Mouse (Mus musculus) ES-E14 (cell line): ENCODE data around the gene Nrxn3. TPM values are rescaled to one million over a fixed set of nuclear protein-coding genes. Genes with fewer than 3 reads are reported as not detected.

Experiments
- DNase-seq: peaks from one replicate; pipeline ENCODE4 v3.0.0-alpha.2; 2013; ENCODE audit warnings: low read depth, low spot score
- H3K27ac ChIP-seq: 2 replicates; pipeline ENCODE4 v1.5.1; 2012; ENCODE audit warnings: low read depth, mild to moderate bottlenecking, low read length, moderate library complexity, mixed read lengths; ENCODE audit not compliant: poor library complexity, insufficient read depth, severe bottlenecking
- H3K36me3 ChIP-seq: 2 replicates; pipeline ENCODE4 v1.6.1; 2012; ENCODE audit warnings: mild to moderate bottlenecking, low read length, moderate library complexity, mixed read lengths; ENCODE audit not compliant: control insufficient read depth, poor library complexity, insufficient read depth, severe bottlenecking
- H3K4me1 ChIP-seq, 2 experiments: fragments of 150-350 bp in 1 of 2; sonication (generic) in 1 of 2; 2 replicates each; pipeline ENCODE4 v1.6.1; 2012; ENCODE audit warnings: low read length in 2 of 2, mild to moderate bottlenecking in 1 of 2, mixed read lengths in 1 of 2; ENCODE audit not compliant: control insufficient read depth in 2 of 2, insufficient read depth in 2 of 2, poor library complexity in 1 of 2
- H3K4me3 ChIP-seq, 2 experiments: fragments of 150-350 bp in 1 of 2; sonication (generic) in 1 of 2; 2 replicates each; pipeline ENCODE4 v1.5.1; 2012; ENCODE audit warnings: low read length in 2 of 2, low read depth in 1 of 2, mild to moderate bottlenecking in 1 of 2, mixed read lengths in 1 of 2; ENCODE audit not compliant: insufficient read depth in 1 of 2, poor library complexity in 1 of 2, severe bottlenecking in 1 of 2
- H3K9ac ChIP-seq: 2 replicates; pipeline ENCODE4 v1.6.1; 2012; ENCODE audit warnings: low read depth, mild to moderate bottlenecking, low read length, mixed read lengths; ENCODE audit not compliant: poor library complexity, insufficient read depth, severe bottlenecking
- H3K9me3 ChIP-seq: fragments of 150-350 bp; sonication (generic); 2 replicates; pipeline ENCODE4 v1.6.1; 2012; ENCODE audit warnings: low read depth, mild to moderate bottlenecking, low read length; ENCODE audit not compliant: control insufficient read depth, insufficient read depth
- CHD2 ChIP-seq: IDR thresholded peaks from 2 replicates; pipeline ENCODE4 v1.6.1; 2014; ENCODE audit warnings: mild to moderate bottlenecking, low read depth, low read length, inconsistent platforms
- HCFC1 ChIP-seq: IDR thresholded peaks from 2 replicates; pipeline ENCODE4 v1.6.1; 2012; ENCODE audit warnings: low read length, inconsistent platforms, borderline replicate concordance; ENCODE audit not compliant: insufficient read depth
- MAFK ChIP-seq: IDR thresholded peaks from 2 replicates; pipeline ENCODE4 v1.6.1; 2014; ENCODE audit warnings: mild to moderate bottlenecking, low read depth, low read length, inconsistent platforms; ENCODE audit not compliant: insufficient read depth
- ZC3H11A ChIP-seq: IDR thresholded peaks from 2 replicates; pipeline ENCODE4 v1.6.1; 2012; ENCODE audit warnings: low read depth, mild to moderate bottlenecking, inconsistent platforms, low read length, borderline replicate concordance
- ZNF384 ChIP-seq: IDR thresholded peaks from 2 replicates; pipeline ENCODE4 v1.6.1; 2012; ENCODE audit warnings: low read depth, low read length, inconsistent platforms
- in situ Hi-C, 2 experiments: fragments of 600-800 bp; cut with MboI; formaldehyde crosslinking; loops; one replicate each; pipeline ENCODE4 v1.15.1; 2025; ENCODE audit warnings: low sequenced_read_pairs in 2 of 2, inconsistent platforms in 1 of 2; ENCODE audit not compliant: unreplicated experiment in 2 of 2
- total RNA-seq: library from RNA; depleted of rRNA; stranded (reverse); fragments of 300-350 nt; gene quantifications from 2 replicates; pipeline ENCODE4 v1.2.3, GENCODE M21; 2012

Gene Nrxn3
- total RNA-seq, 1 experiment: 0.13 TPM

DNA sequence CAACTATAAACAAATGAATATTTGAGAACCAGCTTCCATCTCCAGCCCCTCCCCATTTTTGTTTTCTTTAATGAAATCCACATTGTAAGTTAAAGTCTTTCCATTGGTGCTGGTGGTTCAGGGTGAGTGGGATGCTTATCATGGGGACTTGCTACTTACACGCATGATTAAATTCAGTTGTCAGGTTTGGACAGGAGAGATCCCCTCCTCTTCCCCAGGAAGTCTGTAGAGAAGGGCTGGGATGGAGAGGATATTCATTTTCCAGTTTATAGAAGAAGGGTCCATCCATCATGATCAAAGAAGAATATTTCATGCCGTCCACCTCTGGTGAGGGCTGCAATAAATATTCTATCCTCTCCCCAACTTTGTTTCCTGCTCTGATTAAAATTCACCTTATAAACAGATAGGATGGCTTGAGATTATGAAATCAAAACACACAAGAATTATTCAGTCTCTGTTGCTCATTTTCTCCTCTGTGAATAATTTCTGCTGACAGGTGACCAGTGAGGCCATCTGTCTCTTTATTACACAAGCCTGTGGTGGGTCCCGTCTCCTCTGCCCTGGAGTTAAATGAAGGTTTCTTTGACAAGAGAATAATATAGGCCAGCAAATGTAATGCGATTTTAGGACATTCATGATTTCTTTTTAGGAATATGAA lies 830.7 kb downstream of the Nrxn3 start:
- no peaks in the 10 kb centered on the region for H3K4me1 ChIP-seq
- H3K36me3 ChIP-seq: no peaks in the 10 kb centered on the region
- TF ChIP-seq HCFC1: no peak
- no peak for TF ChIP-seq CHD2
- TF ChIP-seq MAFK: no peak
- TF ChIP-seq ZC3H11A: no peak
- TF ChIP-seq ZNF384: no peak
- H3K4me3 ChIP-seq: no peak overlapping the region
- in situ Hi-C loops: no loop called here
- H3K9me3 ChIP-seq: no peaks in the 10 kb centered on the region
- no peak overlapping the region for H3K27ac ChIP-seq
- DNase-seq: no peak
- no peak overlapping the region for H3K9ac ChIP-seq

DNA sequence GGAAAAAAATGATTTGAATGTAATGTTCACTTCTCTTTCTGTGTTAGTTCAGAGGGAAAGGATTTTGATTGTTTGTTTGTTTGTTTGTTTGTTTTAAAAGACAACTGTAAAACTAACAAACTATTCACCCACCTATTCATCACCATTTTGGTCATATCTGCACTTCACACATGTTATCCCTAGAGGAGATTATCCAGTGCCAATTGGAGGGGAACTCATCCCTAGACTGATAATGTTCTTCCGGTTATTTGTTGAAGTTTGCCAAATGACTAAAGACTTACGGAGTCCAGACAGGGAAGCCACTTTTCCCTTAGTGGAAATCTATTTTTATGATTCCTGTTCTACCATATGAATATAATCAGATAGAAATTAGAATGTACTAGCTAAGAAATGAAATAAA lies 831.5 kb downstream of the Nrxn3 start:
- H3K27ac ChIP-seq: no peak overlapping the region
- TF ChIP-seq ZC3H11A (no peak), CHD2 (no peak), HCFC1 (no peak), MAFK (no peak)
- in situ Hi-C loops: no loop called here
- H3K9ac ChIP-seq: no peak overlapping the region
- no peak for DNase-seq
- no peaks in the 10 kb centered on the region for H3K4me1 ChIP-seq
- no peaks in the 10 kb centered on the region for H3K9me3 ChIP-seq
- no peak overlapping the region for H3K4me3 ChIP-seq
- no peaks in the 10 kb centered on the region for H3K36me3 ChIP-seq

DNA sequence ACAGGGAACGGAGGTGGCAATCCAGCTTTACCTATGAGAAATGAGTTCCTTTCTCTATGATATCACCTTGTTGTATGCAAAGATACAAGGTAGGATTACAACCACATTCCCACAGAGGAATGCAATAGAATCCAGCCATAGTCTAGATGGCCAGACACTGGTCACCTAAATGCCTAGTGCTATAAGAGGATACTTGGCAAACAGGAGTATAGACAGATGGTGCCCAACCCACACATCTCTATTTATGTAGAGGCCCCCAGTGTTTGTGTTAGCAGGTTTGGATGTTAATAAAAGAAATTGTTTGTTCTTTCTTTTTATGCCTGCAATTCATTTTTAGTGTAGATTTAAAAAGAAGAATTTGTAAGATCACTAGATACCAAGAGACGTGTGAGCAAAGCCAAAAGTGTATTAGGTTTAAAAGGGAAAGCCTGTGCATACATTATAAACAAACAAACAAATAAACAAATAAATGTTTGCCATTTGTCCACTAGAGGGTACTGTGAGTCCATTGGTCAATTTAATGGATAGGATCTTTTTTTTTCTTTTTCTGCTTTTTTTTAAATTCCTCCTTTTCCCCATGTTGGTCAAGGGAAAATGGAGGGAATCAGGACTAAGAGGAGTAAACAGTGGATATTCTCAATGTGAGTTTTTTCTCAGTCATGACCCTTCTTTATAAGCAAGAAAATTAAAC lies 832.2 kb downstream of the Nrxn3 start:
- Histone ChIP-seq H3K9me3 (no peaks in the 10 kb centered on the region), H3K9ac (no peak overlapping the region), H3K27ac (no peak overlapping the region), H3K4me3 (no peak overlapping the region), H3K36me3 (no peaks in the 10 kb centered on the region), H3K4me1 (no peaks in the 10 kb centered on the region)
- no peak for DNase-seq
- in situ Hi-C loops: no loop called here
- no peak for TF ChIP-seq ZC3H11A
- TF ChIP-seq ZNF384: 0 out of 2 replicates have a peak, but pooled peaks have one; percentile 30

GRCm38 (mm10) chr12:89558921-89559320 lies 836.2 kb downstream of the Nrxn3 start:
- Histone ChIP-seq H3K4me3 (no peak overlapping the region), H3K4me1 (no peaks in the 10 kb centered on the region), H3K27ac (no peak overlapping the region), H3K9ac (no peak overlapping the region), H3K9me3 (no peaks in the 10 kb centered on the region), H3K36me3 (no peaks in the 10 kb centered on the region)
- no peak for DNase-seq
- in situ Hi-C loops: no loop called here
- TF ChIP-seq HCFC1 (no peak), MAFK (no peak), ZNF384 (no peak), ZC3H11A (no peak), CHD2 (no peak)

- no peak for DNase-seq
- in situ Hi-C loops: no loop called here
Measured at GRCm38 (mm10) chr12:89561989-89562565, 839.4 kb downstream of the Nrxn3 start.

More at GRCm38 (mm10) chr12:89561989-89562565, 839.4 kb downstream of the Nrxn3 start:
- H3K36me3 ChIP-seq: no peaks in the 10 kb centered on the region
- no peaks in the 10 kb centered on the region for H3K4me1 ChIP-seq
- H3K9ac ChIP-seq: no peak overlapping the region
- H3K4me3 ChIP-seq: no peak overlapping the region
- H3K9me3 ChIP-seq: no peaks in the 10 kb centered on the region
- no peak overlapping the region for H3K27ac ChIP-seq
- no peak for TF ChIP-seq ZNF384
- TF ChIP-seq HCFC1: no peak
- TF ChIP-seq CHD2: no peak
- no peak for TF ChIP-seq ZC3H11A
